Mouse (Mus musculus): ENCODE measurements around the gene Olfr380. TPM values are rescaled to one million over a fixed set of nuclear protein-coding genes. Genes with fewer than 3 reads are reported as not detected.

Gene Olfr380
- polyA plus RNA-seq (2016; fragmentation: Nextera tagmentation; extraction: Ambion mirVana): not detected in 2 replicates

DNA sequence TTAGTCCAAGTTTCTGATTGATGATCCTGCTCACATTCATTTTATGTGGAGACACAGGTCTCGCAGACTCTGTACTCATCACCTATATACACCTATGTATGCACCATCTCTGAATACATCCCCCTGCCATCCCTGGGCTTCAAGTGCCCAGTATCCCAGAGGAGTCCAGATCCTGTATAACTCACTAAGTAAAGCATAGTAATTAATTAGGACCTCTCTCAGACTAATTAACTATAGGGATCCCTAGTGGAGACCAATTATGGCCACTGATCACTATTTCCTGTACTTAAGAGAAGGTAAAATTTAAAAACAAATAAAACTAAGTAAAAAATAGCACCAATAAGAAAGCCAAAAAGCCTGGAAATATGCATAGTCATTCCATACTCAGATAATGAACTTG, at the start of gene Olfr380:
Gene Olfr380 (minus strand): TSS at position 101 of the 400 bp plus-strand sequence.
- Histone ChIP-seq H3K9me3 (replicated peaks) (no peaks in the 10 kb centered on the region), H3K4me3 (no peak within 1 kb of the TSS), H3K27me3 (ENCODE audit: low read depth, poor library complexity, severe bottlenecking) (no peaks in the 10 kb centered on the region), H3K4me1 (no peaks in the 10 kb centered on the region), H3K27ac (no peak within 1 kb of the TSS), H3K36me3 (no peaks in the 10 kb centered on the region)
- WGBS: 97% methylated on average over 1 of the region's 1 CpGs
- no peak for DNase-seq (ENCODE audit: low spot score)

DNA sequence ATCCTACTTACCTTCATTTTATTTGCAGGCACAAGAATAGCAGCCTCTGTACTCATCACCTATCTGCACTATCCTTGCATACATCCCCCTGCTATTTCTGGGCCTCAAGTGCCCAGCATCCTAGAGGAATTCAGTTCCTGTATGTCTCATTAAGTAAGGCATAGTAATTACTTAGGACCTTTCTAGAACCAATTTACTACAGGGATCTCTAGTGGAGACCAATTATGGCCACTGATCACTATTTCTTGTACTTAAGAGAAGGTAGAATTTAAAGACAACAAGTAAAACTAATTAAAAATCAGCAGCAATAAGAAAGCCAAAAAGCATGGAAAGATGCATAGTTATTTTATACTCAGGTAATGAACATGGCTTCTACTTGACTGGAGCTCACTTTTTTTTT, 34.2 kb upstream of the Olfr380 start, which contains the start of gene Olfr381:
Gene Olfr381 (minus strand): TSS at position 101 of the 400 bp plus-strand sequence.
- DNase-seq (ENCODE audit: low spot score): no peak
- Histone ChIP-seq H3K4me1 (no peaks in the 10 kb centered on the region), H3K9me3 (replicated peaks) (no peaks in the 10 kb centered on the region), H3K27me3 (ENCODE audit: low read depth, poor library complexity, severe bottlenecking) (no peaks in the 10 kb centered on the region), H3K4me3 (no peak within 1 kb of the TSS), H3K27ac (no peak within 1 kb of the TSS), H3K36me3 (no peaks in the 10 kb centered on the region)

DNA sequence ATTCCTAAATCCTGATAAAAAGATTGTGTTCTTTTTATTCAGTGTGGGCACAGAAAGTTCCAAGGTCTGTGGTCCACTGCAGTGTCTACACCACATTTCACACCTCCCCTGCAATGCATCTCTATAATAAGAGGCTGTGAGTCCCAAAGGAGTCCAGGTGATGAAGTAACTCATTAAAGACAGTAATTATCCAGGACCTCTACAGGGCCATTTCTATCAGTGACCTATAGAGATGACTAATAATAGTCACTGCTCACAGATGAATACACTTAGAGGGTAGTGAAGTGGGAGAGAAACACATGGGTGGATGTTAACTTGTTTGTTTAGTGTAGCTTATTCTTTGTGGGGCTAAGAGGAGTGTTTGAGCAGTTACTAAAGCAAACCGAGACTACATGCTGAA, 28.9 kb downstream of the Olfr380 start, which contains the start of gene Olfr378:
Gene Olfr378 (minus strand): TSS at position 101 of the 400 bp plus-strand sequence.
- WGBS: 96% methylated on average over 1 of the region's 1 CpGs
- H3K4me3 ChIP-seq: no peak within 1 kb of the TSS
- no peak for DNase-seq (ENCODE audit: low spot score)
- H3K27ac ChIP-seq: no peak within 1 kb of the TSS
- H3K36me3 ChIP-seq: no peaks in the 10 kb centered on the region
- no peaks in the 10 kb centered on the region for H3K27me3 ChIP-seq (ENCODE audit: low read depth, poor library complexity, severe bottlenecking)
- no peaks in the 10 kb centered on the region for H3K9me3 ChIP-seq (replicated peaks)
- no peaks in the 10 kb centered on the region for H3K4me1 ChIP-seq

Other genes with a start within 250 kb of the Olfr380 start
- 0.26 TPM in 1 of 2 replicates, not detected in the other for gene Trpv1, start 223.2 kb downstream of the Olfr380 start, polyA plus RNA-seq (2016; fragmentation: Nextera tagmentation; extraction: Ambion mirVana)
- gene Trpv3, start 190.1 kb downstream of the Olfr380 start, polyA plus RNA-seq (2016; fragmentation: Nextera tagmentation; extraction: Ambion mirVana): 0.06 TPM in 1 of 2 replicates, not detected in the other
- gene Aspa, start 127.9 kb downstream of the Olfr380 start, polyA plus RNA-seq (2016; fragmentation: Nextera tagmentation; extraction: Ambion mirVana): 0.10 TPM in 1 of 2 replicates, not detected in the other
- not detected in 2 replicates for gene Gm49340, start 127.8 kb downstream of the Olfr380 start, polyA plus RNA-seq (2016; fragmentation: Nextera tagmentation; extraction: Ambion mirVana)
- not detected in 2 replicates for gene Spata22, start 127.8 kb downstream of the Olfr380 start, polyA plus RNA-seq (2016; fragmentation: Nextera tagmentation; extraction: Ambion mirVana)
- not detected in 2 replicates for gene Olfr20, start 106.7 kb downstream of the Olfr380 start, polyA plus RNA-seq (2016; fragmentation: Nextera tagmentation; extraction: Ambion mirVana)
- gene Olfr376, start 86.3 kb downstream of the Olfr380 start, polyA plus RNA-seq (2016; fragmentation: Nextera tagmentation; extraction: Ambion mirVana): not detected in 2 replicates
- not detected in 2 replicates for gene Olfr1, start 57.9 kb downstream of the Olfr380 start, polyA plus RNA-seq (2016; fragmentation: Nextera tagmentation; extraction: Ambion mirVana)
- not detected in 2 replicates for gene Olfr378, start 29.0 kb downstream of the Olfr380 start, polyA plus RNA-seq (2016; fragmentation: Nextera tagmentation; extraction: Ambion mirVana)
- gene Olfr381, start 34.1 kb upstream of the Olfr380 start, polyA plus RNA-seq (2016; fragmentation: Nextera tagmentation; extraction: Ambion mirVana): not detected in 2 replicates
- not detected in 2 replicates for gene Olfr382, start 59.7 kb upstream of the Olfr380 start, polyA plus RNA-seq (2016; fragmentation: Nextera tagmentation; extraction: Ambion mirVana)
- not detected in 2 replicates for gene Olfr385, start 135.5 kb upstream of the Olfr380 start, polyA plus RNA-seq (2016; fragmentation: Nextera tagmentation; extraction: Ambion mirVana)
- not detected in 2 replicates for gene Olfr384, start 141.1 kb upstream of the Olfr380 start, polyA plus RNA-seq (2016; fragmentation: Nextera tagmentation; extraction: Ambion mirVana)
- gene Zfp735, start 231.3 kb upstream of the Olfr380 start, polyA plus RNA-seq (2016; fragmentation: Nextera tagmentation; extraction: Ambion mirVana): not detected in 2 replicates